Mouse (Mus musculus) embryo, embryonic 10.5 days (tissue): ENCODE results near the gene Adh1.

Experiments used
- DNase-seq: peaks from one replicate; pipeline ENCODE4 v3.0.0-alpha.2; 2015; ENCODE audit warnings: low spot score

The Adh1 gene

DNA sequence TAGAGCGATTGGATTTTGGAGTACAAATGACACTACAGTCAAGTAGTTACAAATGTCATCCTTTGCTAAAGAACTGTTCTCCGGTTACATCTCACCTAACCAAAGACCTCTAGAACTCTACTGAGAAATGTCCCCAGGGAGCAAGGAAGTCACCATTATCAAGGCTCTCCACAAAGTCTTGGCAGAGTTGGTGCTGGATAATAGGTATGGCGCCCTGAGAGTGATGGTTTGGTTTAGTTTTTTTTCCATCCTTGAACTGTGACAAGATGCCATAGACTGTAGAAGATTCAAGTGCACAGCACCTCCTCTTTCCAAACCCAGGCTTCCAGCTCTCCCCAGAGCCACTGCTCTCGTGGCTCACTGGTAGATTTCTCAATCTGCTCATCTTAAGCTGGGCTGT, 26.9 kb downstream of the Adh1 start:
- DNase-seq = no peak

- DNase-seq = no peak
Measured at GRCm38 (mm10) chr3:138290672-138291071, 29.9 kb downstream of the Adh1 start.

DNA sequence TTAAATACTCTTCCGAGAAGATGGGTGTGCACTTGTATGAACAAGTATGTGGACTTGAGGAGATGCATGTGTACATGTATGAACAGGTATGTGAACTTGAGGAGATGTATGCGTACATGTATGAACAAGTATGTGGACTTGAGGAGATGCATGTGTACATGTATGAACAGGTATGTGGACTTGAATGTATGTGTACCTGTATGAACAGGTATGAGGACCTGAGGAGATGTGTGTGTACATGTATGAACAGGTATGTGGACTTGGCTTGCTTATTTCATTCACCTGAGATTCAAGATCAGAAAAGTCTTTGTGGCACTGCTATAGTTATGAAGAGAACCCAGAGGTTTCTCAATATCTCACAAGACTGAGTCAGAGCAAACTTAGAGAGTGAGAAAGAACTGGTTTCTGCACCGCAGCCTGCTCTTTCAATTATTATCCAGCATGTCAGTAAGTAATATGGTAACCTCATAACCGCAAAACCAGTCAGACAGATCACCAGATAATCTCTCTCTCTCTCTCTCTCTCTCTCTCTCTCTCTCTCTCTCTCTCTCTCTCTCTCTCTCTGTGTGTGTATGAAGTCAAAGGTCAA, 30.8 kb downstream of the Adh1 start:
- no peak for DNase-seq

GRCm38 (mm10) chr3:138293298-138293895, 32.6 kb downstream of the Adh1 start:
- no peak for DNase-seq

DNA sequence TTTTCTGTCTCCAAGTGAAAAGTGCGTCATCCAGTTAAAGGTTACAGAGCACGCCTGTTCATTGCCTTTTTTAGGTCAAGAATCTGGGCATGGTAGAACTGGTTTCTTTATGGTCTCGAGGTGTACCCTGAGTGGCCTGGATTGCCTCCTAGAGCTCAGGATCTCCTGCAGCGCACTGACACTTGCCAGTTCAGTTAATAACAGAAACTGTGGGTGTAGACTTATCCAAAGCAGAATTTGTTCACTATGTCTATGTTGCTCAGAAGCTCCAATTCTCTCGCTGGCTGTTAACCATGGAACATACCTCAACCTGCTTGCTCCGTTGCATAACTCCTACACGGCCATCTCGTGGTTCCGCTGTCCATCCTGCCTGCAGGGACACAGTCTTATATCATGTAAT, 39.3 kb downstream of the Adh1 start:
- DNase-seq = no peak

DNA sequence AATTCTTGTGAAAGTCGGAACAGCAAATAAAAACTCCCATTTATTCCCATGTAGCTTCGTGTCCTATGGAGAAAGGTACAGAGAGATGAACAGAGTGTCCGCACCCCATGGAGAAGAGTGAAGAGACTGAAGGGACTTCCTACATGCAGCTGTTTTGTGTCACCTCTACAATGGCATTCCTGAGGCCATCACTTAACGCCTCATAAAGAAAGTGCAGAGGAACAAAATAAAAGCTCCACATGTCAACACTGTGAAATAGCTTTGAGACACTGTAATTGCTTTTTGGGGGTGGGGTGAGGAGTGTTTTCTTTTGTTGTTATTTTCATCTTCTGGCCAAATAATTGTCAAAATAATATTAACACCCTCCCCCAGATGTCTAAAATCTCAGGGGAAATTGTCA, 41.9 kb downstream of the Adh1 start:
- DNase-seq = peak; percentile 19

DNA sequence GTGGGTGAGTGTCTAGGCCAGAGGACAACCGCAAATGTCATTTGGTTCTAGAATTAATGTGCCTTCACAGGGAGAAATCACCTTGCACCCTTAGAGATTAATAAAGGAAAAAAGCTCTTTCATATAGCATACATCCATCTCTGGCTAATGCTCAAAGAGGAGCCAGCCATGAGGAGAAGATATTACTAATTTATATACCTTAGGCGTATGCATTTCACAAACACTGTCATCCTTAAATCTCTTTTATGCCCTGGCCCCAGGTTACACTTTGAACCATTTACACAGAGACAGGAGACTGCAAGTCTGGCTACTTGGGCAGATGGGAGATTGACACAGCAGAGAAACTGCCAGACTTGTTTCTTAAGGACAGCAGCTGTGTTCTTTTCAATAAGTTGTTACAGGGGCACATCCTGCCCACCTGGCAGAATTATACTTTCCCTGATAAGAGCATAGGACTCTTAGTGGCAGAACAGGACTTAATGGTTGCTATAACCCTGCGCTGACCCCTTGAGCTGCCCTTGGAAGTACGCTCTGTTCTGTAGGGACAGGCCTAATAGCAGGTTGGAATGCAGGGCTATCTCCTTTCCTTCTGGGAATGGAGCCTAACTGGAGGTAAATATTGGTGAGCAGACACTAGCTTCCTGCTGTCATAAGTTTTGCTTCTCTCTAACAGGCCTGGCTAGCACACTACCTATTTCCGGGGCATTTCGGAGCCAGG, 43.1 kb downstream of the Adh1 start:
- peak; percentile 31 for DNase-seq

DNA sequence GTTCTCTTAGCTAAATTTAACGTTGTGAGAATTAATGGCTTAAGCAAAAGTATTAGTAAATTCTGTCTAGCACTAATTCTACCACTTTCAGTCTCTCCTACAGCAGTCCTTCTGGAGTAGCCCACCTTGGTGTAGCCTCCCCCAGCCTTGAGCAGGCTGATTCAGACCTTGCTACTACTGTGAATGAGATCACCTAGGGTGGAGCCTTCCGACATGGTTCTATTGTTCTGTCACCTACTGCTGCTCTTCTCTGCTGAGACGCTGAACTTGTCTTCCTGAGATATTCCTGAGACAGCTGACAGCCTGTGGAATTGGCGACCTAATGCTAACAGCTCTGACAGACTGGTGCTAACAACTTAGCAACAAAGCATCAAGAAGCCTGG, 43.7 kb downstream of the Adh1 start:
- DNase-seq = peak; percentile 13

GRCm38 (mm10) chr3:138305486-138306289, 44.9 kb downstream of the Adh1 start:
- DNase-seq = peak; percentile 35

DNA sequence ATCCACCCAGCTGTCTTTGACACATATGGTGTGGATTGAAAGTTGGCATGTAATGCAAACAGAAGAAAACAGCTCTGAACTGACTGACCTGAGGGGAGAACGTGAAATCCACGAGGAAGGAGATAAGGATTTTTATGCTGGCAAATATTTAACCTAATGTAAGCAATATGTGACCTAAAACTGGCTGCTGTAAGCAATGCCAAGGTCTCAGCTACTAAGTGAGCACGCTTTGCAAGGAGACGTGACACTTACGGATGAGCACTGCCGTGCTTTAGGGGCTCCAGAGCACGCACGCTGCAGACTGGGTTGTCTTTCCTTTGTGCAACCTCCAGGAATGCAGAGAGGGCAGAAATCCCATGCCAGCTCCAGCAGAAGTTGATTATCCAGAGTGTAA, 45.5 kb downstream of the Adh1 start:
- peak; percentile 24 for DNase-seq

DNA sequence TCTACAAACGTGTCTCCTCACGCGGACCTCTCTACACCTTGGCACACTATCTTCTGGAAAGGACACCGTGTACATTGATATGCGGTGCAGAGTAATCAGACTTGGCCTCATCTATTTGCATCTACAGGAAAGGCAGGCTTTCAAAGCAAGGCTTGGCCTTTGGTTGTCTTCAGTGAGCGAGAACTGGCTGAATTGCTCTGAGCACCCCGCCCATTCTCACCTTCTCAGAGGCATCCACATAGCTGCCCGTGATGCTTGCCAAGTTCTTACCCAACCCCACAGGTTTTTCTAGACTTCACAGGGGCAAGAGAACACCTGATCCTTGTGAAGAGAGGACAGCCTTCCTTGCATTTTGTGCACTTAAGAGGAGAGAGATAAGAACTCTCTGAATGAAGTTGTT, 49.1 kb downstream of the Adh1 start:
- DNase-seq = no peak

DNA sequence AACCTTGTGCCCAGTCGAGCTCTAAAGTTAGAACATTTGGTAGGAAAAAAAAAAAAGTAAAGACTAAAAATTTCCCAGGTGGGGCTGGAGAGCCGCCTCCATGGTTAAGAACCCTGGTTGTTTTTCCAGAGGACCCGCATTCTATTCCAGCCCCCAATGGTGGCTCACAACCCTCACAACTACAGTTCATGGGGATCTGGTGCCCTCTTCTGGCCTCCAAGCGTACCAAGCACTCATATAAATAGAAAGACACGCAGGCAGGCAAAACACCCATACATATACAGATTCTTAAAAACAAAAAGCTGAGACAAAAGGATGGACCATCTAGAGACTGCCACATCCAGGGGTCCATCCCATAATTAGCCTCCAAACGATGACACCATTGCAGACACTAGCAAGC, 50.2 kb downstream of the Adh1 start:
- no peak for DNase-seq

DNA sequence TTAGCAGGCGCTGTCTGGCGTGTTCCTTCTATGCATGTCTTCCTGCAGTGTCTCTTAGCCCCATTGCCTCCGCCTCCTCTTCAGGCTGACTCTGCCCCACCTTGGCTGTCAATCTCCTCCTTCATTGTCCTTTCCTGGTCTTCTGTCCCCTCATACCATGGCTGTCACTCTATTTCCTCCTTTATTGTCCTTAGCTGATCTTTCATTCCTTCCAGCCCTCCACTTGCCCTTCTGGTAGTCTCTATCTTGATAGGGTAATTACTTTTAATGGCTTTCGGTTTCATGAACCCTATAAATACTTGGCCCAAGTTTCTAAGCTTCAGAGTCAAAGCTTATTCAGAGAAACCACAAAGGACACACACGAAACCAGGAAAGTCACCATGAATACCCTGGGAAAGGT, 52.2 kb downstream of the Adh1 start, which contains the start of gene Adh6a:
Gene Adh6a, plus strand, starts transcription at position 322 of the 400 bp plus-strand sequence.
- no peak for DNase-seq

DNA sequence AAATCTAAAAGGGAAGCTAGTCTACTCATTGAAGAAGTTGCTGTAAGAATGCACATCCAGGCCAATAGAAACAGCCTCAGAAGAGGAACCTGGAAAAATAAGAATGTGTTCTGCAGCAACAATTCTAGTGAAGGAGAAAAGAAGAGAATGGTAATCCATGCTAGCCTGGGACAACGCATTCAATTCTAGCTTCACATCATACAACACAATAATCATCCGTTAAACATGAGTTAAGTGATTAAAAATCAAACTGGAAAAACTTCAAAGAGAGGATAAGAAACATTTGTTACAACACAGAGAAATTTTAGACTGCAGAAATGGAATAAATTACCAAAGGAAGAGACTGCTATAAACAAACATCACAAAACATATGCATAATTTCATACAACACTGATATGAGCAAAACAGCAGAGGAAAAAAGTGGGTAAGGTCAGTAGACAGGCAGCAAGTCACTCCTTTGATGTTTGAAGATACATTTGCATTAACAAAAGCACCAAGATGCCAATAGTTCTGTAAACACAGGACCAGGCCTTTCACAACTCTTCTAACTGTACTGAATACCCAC, 56.2 kb downstream of the Adh1 start:
- DNase-seq = no peak

DNA sequence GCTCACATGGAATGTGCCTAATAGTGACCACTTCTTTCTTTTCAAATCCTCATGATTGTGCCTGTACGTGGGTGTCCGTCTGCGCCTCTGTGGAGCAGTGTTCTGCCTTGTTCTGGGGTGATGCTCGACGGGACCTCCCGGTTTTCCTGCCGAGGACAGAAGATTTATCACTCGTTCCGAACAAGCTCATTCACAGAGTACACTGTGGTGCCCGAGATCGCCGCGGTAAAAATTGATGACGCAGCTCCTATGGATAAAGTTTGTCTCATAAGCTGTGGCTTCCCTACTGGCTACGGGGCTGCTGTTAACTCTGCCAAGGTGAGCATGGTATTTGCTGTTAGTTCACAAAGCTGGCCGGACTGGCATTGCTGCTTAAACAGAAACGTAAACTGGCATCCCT, 64.2 kb downstream of the Adh1 start:
- no peak for DNase-seq

- no peak for DNase-seq
Measured at GRCm38 (mm10) chr3:138325466-138325865, 64.7 kb downstream of the Adh1 start.

DNA sequence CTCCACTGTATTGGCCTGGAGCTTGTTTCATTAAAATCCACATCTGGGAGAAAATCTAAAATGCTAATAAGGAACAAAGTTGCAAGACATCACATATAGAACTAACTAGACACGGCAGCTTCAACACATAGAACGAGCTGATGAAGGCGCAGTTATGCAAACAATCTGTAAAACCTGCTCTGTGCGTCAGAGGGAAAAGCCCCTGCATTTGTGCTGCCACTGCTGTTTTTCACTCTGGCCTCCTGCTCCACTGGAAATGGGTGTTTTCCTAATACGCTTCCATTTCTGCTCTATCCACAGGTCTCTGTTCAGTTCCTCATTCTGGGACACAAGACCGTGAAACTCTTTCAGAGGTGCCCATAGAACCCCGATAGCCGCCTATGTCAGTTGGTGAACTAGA, 73.1 kb downstream of the Adh1 start:
- DNase-seq = no peak

DNA sequence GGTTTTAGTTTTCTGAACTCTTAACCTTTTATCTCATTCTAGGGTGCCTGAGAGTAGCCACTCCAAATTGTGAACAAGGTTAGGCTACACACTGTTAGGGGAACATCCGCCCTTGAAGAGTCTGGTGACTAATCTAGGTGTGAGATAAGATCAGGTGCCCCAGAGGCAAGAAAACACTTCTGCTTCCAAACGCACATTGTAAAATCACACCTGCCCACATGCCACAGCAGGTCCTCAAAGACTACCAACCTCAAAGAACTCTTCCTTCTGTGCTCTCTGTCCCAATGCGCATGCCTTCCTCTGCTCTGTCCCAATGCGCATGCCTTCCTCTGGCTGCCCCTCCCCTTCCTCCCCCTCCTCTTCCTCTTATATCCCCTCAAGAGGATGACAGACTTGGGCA, 73.5 kb downstream of the Adh1 start:
- DNase-seq = no peak

GRCm38 (mm10) chr3:138335566-138335965, 74.8 kb downstream of the Adh1 start:
- no peak for DNase-seq

GRCm38 (mm10) chr3:138336104-138336754, 75.4 kb downstream of the Adh1 start:
- no peak for DNase-seq
